Mouse (Mus musculus) thymus, postnatal 25 days (tissue): Measurements from ENCODE around the gene Atg14.
"Not testable (repeated sequence)": the region's sequence is repeated elsewhere in the genome, so short reads cannot be mapped to it uniquely, and the experiment has no call there.

Experiments used
- DNase-seq: peaks from one replicate; pipeline ENCODE4 v3.0.0; 2022

The Atg14 gene

GRCm38 (mm10) chr14:47570549-47570948 lies at the start of gene Atg14:
Atg14 (minus strand) TSS chr14:47570649.
- DNase-seq: not testable (repeated sequence)

- no peak for DNase-seq
Observed at GRCm38 (mm10) chr14:47618891-47619290, 48.4 kb upstream of the Atg14 start.

GRCm38 (mm10) chr14:47613254-47613653 lies 42.8 kb upstream of the Atg14 start:
- DNase-seq: no peak

GRCm38 (mm10) chr14:47597942-47598388 lies 27.5 kb upstream of the Atg14 start:
- peak; percentile 76 for DNase-seq

GRCm38 (mm10) chr14:47594426-47595103 lies 24.1 kb upstream of the Atg14 start:
- no peak for DNase-seq

GRCm38 (mm10) chr14:47590391-47590975 lies 20.0 kb upstream of the Atg14 start:
- no peak for DNase-seq

- DNase-seq: no peak
Observed at GRCm38 (mm10) chr14:47589444-47589843, 19.0 kb upstream of the Atg14 start.

GRCm38 (mm10) chr14:47584346-47584745 lies 13.9 kb upstream of the Atg14 start:
- DNase-seq: no peak

- no peak for DNase-seq
Observed at GRCm38 (mm10) chr14:47581681-47582080, 11.2 kb upstream of the Atg14 start.

- DNase-seq: no peak
Observed at GRCm38 (mm10) chr14:47581280-47581679, 10.8 kb upstream of the Atg14 start.

GRCm38 (mm10) chr14:47578086-47578485 lies 7.6 kb upstream of the Atg14 start:
- no peak for DNase-seq

GRCm38 (mm10) chr14:47576687-47577086 lies 6.2 kb upstream of the Atg14 start:
- DNase-seq: no peak

GRCm38 (mm10) chr14:47574721-47575120 lies 4.3 kb upstream of the Atg14 start:
- no peak for DNase-seq

- DNase-seq: no peak
Observed at GRCm38 (mm10) chr14:47572707-47573106, 2.3 kb upstream of the Atg14 start.

GRCm38 (mm10) chr14:47567962-47568652 lies 2.3 kb downstream of the Atg14 start:
- peak; percentile 76 for DNase-seq

GRCm38 (mm10) chr14:47563106-47563505 lies 7.3 kb downstream of the Atg14 start:
- DNase-seq: no peak

- no peak for DNase-seq
Observed at GRCm38 (mm10) chr14:47562530-47562929, 7.9 kb downstream of the Atg14 start.

GRCm38 (mm10) chr14:47560714-47561113 lies 9.7 kb downstream of the Atg14 start:
- DNase-seq: no peak

GRCm38 (mm10) chr14:47555225-47555624 lies 15.2 kb downstream of the Atg14 start:
- no peak for DNase-seq

GRCm38 (mm10) chr14:47554236-47554635 lies 16.2 kb downstream of the Atg14 start:
- no peak for DNase-seq

- no peak for DNase-seq
Observed at GRCm38 (mm10) chr14:47553380-47553779, 17.1 kb downstream of the Atg14 start.

- no peak for DNase-seq
Observed at GRCm38 (mm10) chr14:47551668-47552067, 18.8 kb downstream of the Atg14 start.

- DNase-seq: no peak
Observed at GRCm38 (mm10) chr14:47544877-47545276, 25.6 kb downstream of the Atg14 start.

GRCm38 (mm10) chr14:47544286-47544685 lies 26.2 kb downstream of the Atg14 start:
- no peak for DNase-seq
